Mouse (Mus musculus) neural tube, embryonic 13.5 days (tissue): ENCODE data around the gene Ankrd40. TPM values are rescaled to one million over a fixed set of nuclear protein-coding genes. Genes with fewer than 3 reads are reported as not detected.

Experiments
- ATAC-seq: fragments of 200-750 bp; cut with Nextera tagmentation; 2 replicates; pipeline ENCODE4 v1.8.0; 2017; ENCODE audit warnings: low read depth, mild to moderate bottlenecking, moderate TSS enrichment, moderate library complexity
- H3K27ac ChIP-seq: fragments of 300-500 bp; sonication (generic); replicated peaks from 2 replicates; pipeline ENCODE4 v1.5.1; 2015; ENCODE audit warnings: moderate library complexity, mild to moderate bottlenecking, inconsistent platforms
- H3K27me3 ChIP-seq: fragments of 300-500 bp; sonication (generic); 2 replicates; pipeline ENCODE4 v1.6.1; 2015; ENCODE audit warnings: mild to moderate bottlenecking, inconsistent platforms
- H3K36me3 ChIP-seq: fragments of 300-500 bp; sonication (generic); 2 replicates; pipeline ENCODE4 v1.6.1; 2015; ENCODE audit warnings: mild to moderate bottlenecking, inconsistent platforms
- H3K4me1 ChIP-seq: fragments of 300-500 bp; sonication (generic); replicated peaks from 2 replicates; pipeline ENCODE4 v1.6.1; 2015; ENCODE audit warnings: inconsistent platforms
- H3K4me2 ChIP-seq: fragments of 300-500 bp; sonication (generic); 2 replicates; pipeline ENCODE4 v1.6.1; 2015; ENCODE audit warnings: inconsistent platforms, mild to moderate bottlenecking, moderate library complexity
- H3K4me3 ChIP-seq: fragments of 300-500 bp; sonication (generic); 2 replicates; pipeline ENCODE4 v1.5.1; 2015; ENCODE audit warnings: mild to moderate bottlenecking, inconsistent platforms
- H3K9ac ChIP-seq: fragments of 300-500 bp; sonication (generic); 2 replicates; pipeline ENCODE4 v1.6.1; 2015; ENCODE audit warnings: moderate library complexity, mild to moderate bottlenecking, inconsistent platforms
- H3K9me3 ChIP-seq: fragments of 300-500 bp; sonication (generic); 2 replicates; pipeline ENCODE4 v1.6.1; 2016; ENCODE audit warnings: inconsistent platforms
- WGBS: fragments of 180-500 bp; shearing (Covaris S2); methylation state at CpG from one replicate; pipeline ENCODE4 v1.1.7; 2015; 5-methylcytosine and 5-hydroxymethylcytosine counted together
- polyA plus RNA-seq: library from polyadenylated mRNA; unstranded; fragments of >200 nt; fragmentation: Nextera tagmentation; extraction: Ambion mirVana; gene quantifications from 2 replicates; pipeline ENCODE4 v1.2.1, GENCODE M21; 2015

The Ankrd40 gene
- polyA plus RNA-seq, 1 experiment from 2014 or later: 21.8 TPM

DNA sequence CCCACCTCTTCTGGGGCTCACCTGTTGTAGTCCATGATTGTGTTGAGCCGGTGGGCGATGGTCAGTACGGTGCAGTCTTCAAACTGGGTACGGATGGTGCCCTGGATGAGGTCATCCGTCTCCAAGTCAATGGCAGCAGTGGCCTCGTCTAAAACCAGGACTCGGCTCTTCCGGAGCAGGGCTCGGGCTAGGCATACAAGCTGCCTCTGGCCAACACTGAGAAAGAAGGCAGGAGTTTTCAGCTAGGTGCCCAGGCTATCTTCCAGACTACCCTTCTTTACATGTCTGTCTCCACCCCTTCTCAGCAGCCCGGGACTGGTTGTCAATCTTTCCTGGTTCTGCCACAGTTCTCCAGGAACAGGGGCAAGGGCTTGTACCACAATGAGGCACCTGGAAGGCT lies 18.1 kb downstream of the Ankrd40 start:
- no peaks in the 10 kb centered on the region for H3K27me3 ChIP-seq
- ATAC-seq: no peak
- no peaks in the 10 kb centered on the region for H3K9me3 ChIP-seq
- WGBS: 85% methylated on average over 10 of the region's 10 CpGs
- no peak overlapping the region for H3K4me3 ChIP-seq
- H3K4me1 ChIP-seq: peaks cover 34% of the 10 kb centered on the region
- H3K36me3 ChIP-seq: no peaks in the 10 kb centered on the region
- H3K9ac ChIP-seq: no peak overlapping the region
- no peak overlapping the region for H3K27ac ChIP-seq
- H3K4me2 ChIP-seq: no peak overlapping the region

GRCm38 (mm10) chr11:94346611-94347010 lies 18.8 kb downstream of the Ankrd40 start:
- peaks cover 28% of the 10 kb centered on the region for H3K4me1 ChIP-seq
- ATAC-seq: no peak
- no peaks in the 10 kb centered on the region for H3K9me3 ChIP-seq
- no peak overlapping the region for H3K27ac ChIP-seq
- H3K4me3 ChIP-seq: no peak overlapping the region
- H3K36me3 ChIP-seq: no peaks in the 10 kb centered on the region
- H3K9ac ChIP-seq: no peak overlapping the region
- WGBS: 71% methylated on average over 3 of the region's 3 CpGs
- H3K27me3 ChIP-seq: no peaks in the 10 kb centered on the region
- H3K4me2 ChIP-seq: no peak overlapping the region

DNA sequence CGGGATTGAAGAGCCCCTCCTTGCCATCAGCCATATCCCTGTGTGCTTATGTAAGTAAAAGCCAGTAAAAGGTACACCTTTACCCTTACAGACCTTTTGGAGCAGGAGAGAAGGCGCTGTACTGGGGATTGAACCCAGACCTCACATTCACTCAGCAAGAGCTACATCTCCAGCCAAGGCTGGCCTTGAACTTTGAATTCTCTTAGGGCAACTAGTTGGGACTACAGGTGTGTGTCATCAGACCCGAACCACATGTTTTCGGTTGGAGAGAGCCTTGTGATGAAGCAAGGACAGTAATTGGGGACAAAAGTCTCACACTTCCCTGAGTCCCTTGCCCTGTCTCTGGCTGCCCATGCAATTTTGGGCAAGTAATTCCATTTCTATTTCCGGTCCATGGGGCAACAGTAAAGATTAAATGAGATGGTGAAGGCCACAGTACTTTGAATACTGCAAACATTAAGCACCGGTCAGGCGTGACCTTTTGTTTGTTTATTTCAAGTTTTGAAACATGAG lies 19.3 kb downstream of the Ankrd40 start:
- ATAC-seq: no peak

GRCm38 (mm10) chr11:94349839-94350238 lies 22.0 kb downstream of the Ankrd40 start:
- Histone ChIP-seq H3K27me3 (0 out of 2 replicates have a peak, but pooled peaks cover 2% of the 10 kb centered on the region), H3K4me2 (no peak overlapping the region), H3K9me3 (no peaks in the 10 kb centered on the region), H3K4me1 (no peaks in the 10 kb centered on the region; the same call in 1 of the 2 replicates), H3K36me3 (no peaks in the 10 kb centered on the region), H3K4me3 (no peak overlapping the region), H3K9ac (no peak overlapping the region), H3K27ac (no peak overlapping the region)
- WGBS: 84% methylated on average over 2 of the region's 2 CpGs
- ATAC-seq: no peak

More for the DNA sequence above, 19.3 kb downstream of the Ankrd40 start:
- Histone ChIP-seq H3K9ac (no peak overlapping the region), H3K9me3 (no peaks in the 10 kb centered on the region), H3K36me3 (no peaks in the 10 kb centered on the region), H3K4me3 (no peak overlapping the region), H3K4me1 (peaks cover 22% of the 10 kb centered on the region), H3K27me3 (0 out of 2 replicates have a peak, but pooled peaks cover 2% of the 10 kb centered on the region), H3K27ac (no peak overlapping the region), H3K4me2 (no peak overlapping the region)
- WGBS: 86% methylated on average over 7 of the region's 7 CpGs

DNA sequence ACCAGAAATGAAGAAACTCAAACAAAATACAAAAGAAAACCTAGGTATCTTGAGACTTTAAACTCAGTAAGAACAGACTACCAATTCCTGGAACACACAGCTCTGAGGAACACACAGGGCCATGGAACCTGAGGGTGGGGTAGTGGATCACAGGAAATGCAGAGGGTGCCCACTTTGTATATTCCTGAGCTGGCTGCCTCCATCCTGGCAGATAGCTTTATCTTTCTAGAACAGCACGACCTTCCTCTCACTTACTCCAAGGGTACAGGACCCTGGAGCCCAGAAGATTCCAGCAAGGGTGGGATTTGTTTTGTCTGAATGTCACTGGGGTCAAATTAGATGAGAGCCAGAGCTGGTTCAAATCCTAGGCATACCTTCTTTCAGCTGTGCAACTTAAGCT lies 22.5 kb downstream of the Ankrd40 start:
- Histone ChIP-seq H3K4me1 (no peaks in the 10 kb centered on the region; the same call in 1 of the 2 replicates), H3K4me2 (no peak overlapping the region)
- 70% methylated on average over 1 of the region's 1 CpGs for WGBS

GRCm38 (mm10) chr11:94351094-94351493 lies 23.3 kb downstream of the Ankrd40 start:
- no peak for ATAC-seq
- no peak overlapping the region for H3K4me2 ChIP-seq
- no peak overlapping the region for H3K27ac ChIP-seq
- H3K4me1 ChIP-seq: no peaks in the 10 kb centered on the region; the same call in 1 of the 2 replicates
- no peak overlapping the region for H3K4me3 ChIP-seq
- H3K9ac ChIP-seq: no peak overlapping the region
- 0 out of 2 replicates have a peak, but pooled peaks cover 2% of the 10 kb centered on the region for H3K27me3 ChIP-seq
- WGBS: 20% methylated on average over 3 of the region's 3 CpGs
- H3K36me3 ChIP-seq: no peaks in the 10 kb centered on the region
- no peaks in the 10 kb centered on the region for H3K9me3 ChIP-seq

More for the DNA sequence above, 22.5 kb downstream of the Ankrd40 start:
- no peak overlapping the region for H3K9ac ChIP-seq
- no peaks in the 10 kb centered on the region for H3K9me3 ChIP-seq
- no peaks in the 10 kb centered on the region for H3K36me3 ChIP-seq
- no peak for ATAC-seq
- H3K4me3 ChIP-seq: no peak overlapping the region
- 0 out of 2 replicates have a peak, but pooled peaks cover 2% of the 10 kb centered on the region for H3K27me3 ChIP-seq
- H3K27ac ChIP-seq: no peak overlapping the region

GRCm38 (mm10) chr11:94355521-94356217 lies 27.9 kb downstream of the Ankrd40 start:
- no peak overlapping the region for H3K4me2 ChIP-seq
- 82% methylated on average over 9 of the region's 9 CpGs for WGBS
- H3K27me3 ChIP-seq: 0 out of 2 replicates have a peak, but pooled peaks cover 2% of the 10 kb centered on the region
- H3K9ac ChIP-seq: no peak overlapping the region
- no peak overlapping the region for H3K27ac ChIP-seq
- H3K9me3 ChIP-seq: no peaks in the 10 kb centered on the region
- no peaks in the 10 kb centered on the region for H3K4me1 ChIP-seq
- no peak for ATAC-seq
- H3K36me3 ChIP-seq: no peaks in the 10 kb centered on the region
- H3K4me3 ChIP-seq: no peak overlapping the region

DNA sequence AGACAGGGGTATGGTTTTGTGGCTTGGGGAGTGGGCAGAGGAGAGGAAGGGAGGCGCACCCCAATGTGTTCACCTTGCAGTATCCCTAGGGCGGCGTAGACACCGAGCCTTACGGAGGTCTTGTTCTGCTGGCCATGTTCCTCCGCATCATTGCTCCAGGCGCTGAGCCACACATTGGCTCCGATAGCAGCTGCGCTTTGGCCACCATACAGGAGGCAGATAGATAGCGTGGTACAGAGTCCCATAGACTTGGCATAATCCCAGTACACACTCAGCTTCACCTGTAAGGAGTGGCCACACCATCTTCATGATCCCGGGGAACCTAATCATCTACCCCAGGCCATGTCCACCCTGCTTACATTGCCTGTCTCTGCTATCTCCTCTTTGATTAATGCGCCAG lies 31.4 kb downstream of the Ankrd40 start:
- Histone ChIP-seq H3K4me1 (no peaks in the 10 kb centered on the region), H3K36me3 (no peaks in the 10 kb centered on the region), H3K9me3 (no peaks in the 10 kb centered on the region), H3K27me3 (no peaks in the 10 kb centered on the region), H3K9ac (no peak overlapping the region), H3K4me3 (no peak overlapping the region), H3K27ac (no peak overlapping the region), H3K4me2 (no peak overlapping the region)
- 95% methylated on average over 12 of the region's 12 CpGs for WGBS
- no peak for ATAC-seq

- Histone ChIP-seq H3K4me1 (no peaks in the 10 kb centered on the region), H3K4me3 (no peak overlapping the region), H3K4me2 (no peak overlapping the region), H3K27me3 (no peaks in the 10 kb centered on the region), H3K27ac (no peak overlapping the region), H3K9me3 (no peaks in the 10 kb centered on the region), H3K36me3 (no peaks in the 10 kb centered on the region), H3K9ac (no peak overlapping the region)
- WGBS: 94% methylated on average over 14 of the region's 14 CpGs
- ATAC-seq: no peak
Observed at GRCm38 (mm10) chr11:94361166-94361870, 33.5 kb downstream of the Ankrd40 start.

DNA sequence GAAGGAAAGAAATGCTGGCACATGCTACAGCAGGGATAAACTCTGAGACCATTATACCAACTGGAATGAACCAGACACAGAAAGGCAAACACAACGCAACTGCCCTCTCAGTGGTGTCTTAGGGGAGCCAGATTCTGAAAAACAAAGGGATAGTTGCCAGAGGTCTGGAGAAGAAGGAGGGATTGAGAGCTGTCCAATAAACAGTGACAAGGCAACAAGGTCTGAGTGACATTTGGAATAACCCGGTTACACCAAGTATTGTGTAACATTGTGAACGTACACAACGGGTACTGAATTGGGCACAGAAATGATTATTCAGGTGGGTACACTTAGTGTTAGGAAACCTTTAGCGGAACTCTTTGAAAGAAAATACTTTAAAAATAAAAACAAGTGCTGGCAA lies 34.3 kb downstream of the Ankrd40 start:
- no peaks in the 10 kb centered on the region for H3K36me3 ChIP-seq
- H3K9me3 ChIP-seq: no peaks in the 10 kb centered on the region
- H3K27ac ChIP-seq: no peak overlapping the region
- H3K27me3 ChIP-seq: no peaks in the 10 kb centered on the region
- no peak overlapping the region for H3K4me2 ChIP-seq
- no peak for ATAC-seq
- no peak overlapping the region for H3K4me3 ChIP-seq
- no peaks in the 10 kb centered on the region for H3K4me1 ChIP-seq
- no peak overlapping the region for H3K9ac ChIP-seq
- 94% methylated on average over 5 of the region's 5 CpGs for WGBS

- ATAC-seq: no peak
- Histone ChIP-seq H3K36me3 (no peaks in the 10 kb centered on the region), H3K9ac (no peak overlapping the region), H3K4me1 (no peaks in the 10 kb centered on the region), H3K4me3 (no peak overlapping the region), H3K9me3 (no peaks in the 10 kb centered on the region), H3K27me3 (no peaks in the 10 kb centered on the region), H3K27ac (no peak overlapping the region), H3K4me2 (no peak overlapping the region)
- WGBS: 85% methylated on average over 7 of the region's 7 CpGs
Observed at GRCm38 (mm10) chr11:94363690-94364089, 35.9 kb downstream of the Ankrd40 start.

GRCm38 (mm10) chr11:94365340-94365739 lies 37.5 kb downstream of the Ankrd40 start:
- 84% methylated on average over 3 of the region's 3 CpGs for WGBS
- no peaks in the 10 kb centered on the region for H3K4me1 ChIP-seq
- no peak overlapping the region for H3K27ac ChIP-seq
- no peak overlapping the region for H3K4me3 ChIP-seq
- H3K36me3 ChIP-seq: no peaks in the 10 kb centered on the region
- ATAC-seq: no peak
- H3K4me2 ChIP-seq: no peak overlapping the region
- H3K27me3 ChIP-seq: no peaks in the 10 kb centered on the region
- H3K9ac ChIP-seq: no peak overlapping the region
- no peaks in the 10 kb centered on the region for H3K9me3 ChIP-seq
